8 mouse cellular contexts compared by ENCODE assay signal in the genomic region with DNA sequence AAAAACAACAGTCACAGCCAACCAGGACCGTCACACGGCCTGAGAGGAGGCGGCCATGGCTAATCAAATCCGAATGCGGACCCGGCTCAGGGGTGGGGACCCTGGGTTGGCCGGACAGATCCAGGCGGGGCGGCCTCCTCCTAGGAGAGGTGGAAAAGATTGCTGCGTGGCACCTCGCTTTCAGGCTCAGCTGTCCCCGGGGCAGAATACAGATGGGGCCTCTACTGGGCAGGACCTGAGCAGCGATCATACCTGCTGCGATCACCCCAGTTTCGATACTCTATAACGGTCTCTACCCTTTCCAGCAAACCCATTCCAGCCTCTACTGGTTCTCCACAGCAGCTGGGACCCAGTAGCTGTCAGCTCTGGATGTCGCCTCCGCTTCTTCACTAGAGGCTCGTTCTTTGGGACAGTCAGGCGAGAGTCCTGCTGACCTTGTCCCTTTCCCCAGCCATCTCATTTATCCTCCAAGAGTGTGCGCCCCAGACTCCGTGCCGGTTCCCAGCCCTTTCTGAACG. TPM values are rescaled to one million over a fixed set of nuclear protein-coding genes. Genes with fewer than 3 reads are reported as not detected.
DNase-seq lines count a peak whose midpoint lies in the region; ATAC-seq and TF ChIP-seq lines count a peak whose summit lies in the region.

No protein-coding gene starts in this region.

- peak overlapping the region; percentile 88 for H3K4me2 ChIP-seq in forebrain, embryonic 12.5 days
- H3K4me2 ChIP-seq in limb, embryonic 15.5 days: peak overlapping the region; percentile 88
- peak overlapping the region; percentile 96 for H3K4me2 ChIP-seq in midbrain, postnatal 0 days (ENCODE audit: low read depth, low read length, poor library complexity, severe bottlenecking)

- TF ChIP-seq POLR2A in spleen, adult 2 months (IDR thresholded peaks at IDR 0.05; ENCODE audit: low read depth, low read length): no peak

- 18% methylated on average over 24 of the region's 24 CpGs for WGBS in spleen, adult 2 months
- WGBS in forebrain, embryonic 12.5 days: 1% methylated on average over 24 of the region's 24 CpGs
- 3% methylated on average over 24 of the region's 24 CpGs for WGBS in limb, embryonic 15.5 days
- 2% methylated on average over 24 of the region's 24 CpGs for WGBS in midbrain, postnatal 0 days

- intact Hi-C loops in heart, postnatal 14 days (cut with DNase I): loop anchor here (5.0 kb wide), 1 partner anchor 76 kb away; no protein-coding TSS in a partner anchor

- peaks cover 5% of the 10 kb centered on the region; the same call in 1 of the 2 replicates for H3K27me3 ChIP-seq in spleen, adult 2 months (ENCODE audit: control insufficient read depth, insufficient read depth, low read length)
- peaks cover 83% of the 10 kb centered on the region for H3K27me3 ChIP-seq in forebrain, embryonic 12.5 days
- peaks cover 20% of the 10 kb centered on the region; the same call in 1 of the 2 replicates for H3K27me3 ChIP-seq in limb, embryonic 15.5 days
- peaks cover 18% of the 10 kb centered on the region for H3K27me3 ChIP-seq in midbrain, postnatal 0 days (ENCODE audit: insufficient read depth, low read length)

- H3K4me3 ChIP-seq in spleen, adult 2 months (ENCODE audit: extremely low read depth, insufficient read depth, insufficient read length): peak overlapping the region; percentile 82
- H3K4me3 ChIP-seq in forebrain, embryonic 12.5 days (replicated peaks): peak overlapping the region; percentile 55
- peak overlapping the region; percentile 69 for H3K4me3 ChIP-seq in limb, embryonic 15.5 days
- peak overlapping the region; percentile 56 for H3K4me3 ChIP-seq in midbrain, postnatal 0 days (ENCODE audit: low read depth, low read length)

- peak overlapping the region; percentile 89 for H3K27ac ChIP-seq in spleen, adult 2 months (ENCODE audit: insufficient read depth, low read length)
- no peak overlapping the region for H3K27ac ChIP-seq in forebrain, embryonic 12.5 days
- peak overlapping the region; percentile 92; the same call in 1 of the 2 replicates for H3K27ac ChIP-seq in limb, embryonic 15.5 days
- H3K27ac ChIP-seq in midbrain, postnatal 0 days (ENCODE audit: low read depth, low read length): no peak overlapping the region

- peak in 1 of 2 experiments; percentile 22 for DNase-seq in spleen, adult 2 months (ENCODE audit: low read depth in 1 of 2, low spot score in 2 of 2)
- DNase-seq in spleen, postnatal 14 days (ENCODE audit: low spot score in 2 of 2): no peak
- DNase-seq in heart, postnatal 14 days: peak; percentile 66 to 69
- DNase-seq in midbrain, postnatal 0 days (ENCODE audit: low spot score): no peak
- DNase-seq in left cerebral cortex, adult 11 months (ENCODE audit: low spot score): no peak

- no peak for ATAC-seq in forebrain, embryonic 12.5 days (ENCODE audit: low FRiP score)
- ATAC-seq in limb, embryonic 15.5 days (ENCODE audit: insufficient number of reproducible peaks, low FRiP score, low TSS enrichment, low read depth): no peak
- ATAC-seq in midbrain, postnatal 0 days (ENCODE audit: low FRiP score): peak; percentile 14; the same call in 1 of the 2 replicates
- ATAC-seq in CD4-positive, CD25-positive, alpha-beta regulatory T cell, adult 4 months: no peak

- H3K36me3 ChIP-seq in spleen, adult 2 months (ENCODE audit: control insufficient read depth, insufficient read depth, low read length): no peaks in the 10 kb centered on the region; the same call in 1 of the 2 replicates
- H3K36me3 ChIP-seq in forebrain, embryonic 12.5 days (replicated peaks): no peaks in the 10 kb centered on the region
- no peaks in the 10 kb centered on the region for H3K36me3 ChIP-seq in limb, embryonic 15.5 days
- no peaks in the 10 kb centered on the region for H3K36me3 ChIP-seq in midbrain, postnatal 0 days (ENCODE audit: insufficient read depth, low read length)

- no peak for TF ChIP-seq CTCF in spleen, adult 2 months (IDR thresholded peaks at IDR 0.05; ENCODE audit: extremely low read depth, insufficient read depth, insufficient read length, insufficient replicate concordance)
- TF ChIP-seq CTCF in midbrain, postnatal 0 days (IDR thresholded peaks at IDR 0.05): no peak

- peaks cover 21% of the 10 kb centered on the region for H3K4me1 ChIP-seq in spleen, adult 2 months (ENCODE audit: control insufficient read depth, insufficient read depth, insufficient read length)
- peaks cover 24% of the 10 kb centered on the region for H3K4me1 ChIP-seq in forebrain, embryonic 12.5 days
- peaks cover 57% of the 10 kb centered on the region for H3K4me1 ChIP-seq in limb, embryonic 15.5 days
- peaks cover 7% of the 10 kb centered on the region; the same call in 1 of the 2 replicates for H3K4me1 ChIP-seq in midbrain, postnatal 0 days (ENCODE audit: insufficient read depth, low read length)

- H3K9ac ChIP-seq in forebrain, embryonic 12.5 days: peak overlapping the region; percentile 53
- H3K9ac ChIP-seq in limb, embryonic 15.5 days: peak overlapping the region; percentile 81
- peak overlapping the region; percentile 64 for H3K9ac ChIP-seq in midbrain, postnatal 0 days (replicated peaks; ENCODE audit: low read length, poor library complexity, severe bottlenecking)

- H3K9me3 ChIP-seq in forebrain, embryonic 12.5 days: no peaks in the 10 kb centered on the region
- H3K9me3 ChIP-seq in limb, embryonic 15.5 days: no peaks in the 10 kb centered on the region
- H3K9me3 ChIP-seq in midbrain, postnatal 0 days (ENCODE audit: low read length): no peaks in the 10 kb centered on the region

RNA-seq across cellular contexts. Expression of a gene that starts 1.8 kb away (rescaled TPM):
- polyA plus RNA-seq in spleen, adult 2 months (2012; rRNA removed): 41.9 and 47.4 TPM in 2 replicates
- polyA plus RNA-seq in forebrain, embryonic 12.5 days (2016; fragmentation: Nextera tagmentation; extraction: Ambion mirVana): 5.5 and 5.9 TPM in 2 replicates
- total RNA-seq in heart, postnatal 14 days (2021): 10 to 100 TPM; 18.8 TPM
- polyA plus RNA-seq in limb, embryonic 15.5 days (2015; fragmentation: Nextera tagmentation; extraction: Ambion mirVana): 26.2 and 29.0 TPM in 2 replicates
- total RNA-seq in midbrain, postnatal 0 days (2014; rRNA removed): 11.7 and 12.7 TPM in 2 replicates
- 7.5 and 7.8 TPM in 2 replicates for polyA plus RNA-seq in midbrain, postnatal 0 days (2015; fragmentation: Nextera tagmentation; extraction: Ambion mirVana)
- polyA plus RNA-seq in CD4-positive, CD25-positive, alpha-beta regulatory T cell, adult 4 months (2017; shearing (Covaris generic)): under 1 TPM in 1 of 2 experiments, not detected in 1; 0.33 TPM

Comparison
In these comparisons a context has a peak if more than half of its experiments do, and no peak if none do; other contexts are left out.
1. DNase-seq: peak in heart, postnatal 14 days (2 of 2); none in spleen, postnatal 14 days (0 of 2), midbrain, postnatal 0 days (single experiment) and left cerebral cortex, adult 11 months (single experiment).
2. H3K27ac ChIP-seq: peak in spleen, adult 2 months (single experiment) and limb, embryonic 15.5 days (single experiment); none in forebrain, embryonic 12.5 days (single experiment) and midbrain, postnatal 0 days (single experiment).
3. Peak in every context shown above with its lines, with median percentiles within 50 percentile points of each other: H3K4me3 ChIP-seq, H3K4me2 ChIP-seq and H3K9ac ChIP-seq.